Mouse (Mus musculus) limb, embryonic 15.5 days (tissue): ENCODE data around the gene Tmprss6. TPM values are rescaled to one million over a fixed set of nuclear protein-coding genes. Genes with fewer than 3 reads are reported as not detected.
A peak's percentile ranks its signal among the peaks of the same experiment; 100 is the strongest.

Source experiments
- ATAC-seq: fragments of 200-750 bp; cut with Nextera tagmentation; 2 replicates; pipeline ENCODE4 v1.8.0; 2017; ENCODE audit warnings: low read depth, moderate TSS enrichment; ENCODE audit not compliant: insufficient number of reproducible peaks, low FRiP score, low TSS enrichment
- H3K27ac ChIP-seq: fragments of 300-500 bp; sonication (generic); 2 replicates; pipeline ENCODE4 v1.5.1; 2015; ENCODE audit warnings: moderate library complexity, mild to moderate bottlenecking, inconsistent platforms
- H3K27me3 ChIP-seq: fragments of 300-500 bp; sonication (generic); 2 replicates; pipeline ENCODE4 v1.6.1; 2015; ENCODE audit warnings: inconsistent platforms
- H3K36me3 ChIP-seq: fragments of 300-500 bp; sonication (generic); 2 replicates; pipeline ENCODE4 v1.6.1; 2015; ENCODE audit warnings: inconsistent platforms
- H3K4me1 ChIP-seq: fragments of 300-500 bp; sonication (generic); 2 replicates; pipeline ENCODE4 v1.6.1; 2015; ENCODE audit warnings: inconsistent platforms
- H3K4me2 ChIP-seq: fragments of 300-500 bp; sonication (generic); 2 replicates; pipeline ENCODE4 v1.6.1; 2015; ENCODE audit warnings: mild to moderate bottlenecking, inconsistent platforms
- H3K4me3 ChIP-seq: fragments of 300-500 bp; sonication (generic); 2 replicates; pipeline ENCODE4 v1.5.1; 2015; ENCODE audit warnings: mild to moderate bottlenecking, inconsistent platforms
- H3K9ac ChIP-seq: fragments of 300-500 bp; sonication (generic); 2 replicates; pipeline ENCODE4 v1.6.1; 2015; ENCODE audit warnings: inconsistent platforms
- H3K9me3 ChIP-seq: fragments of 300-500 bp; sonication (generic); 2 replicates; pipeline ENCODE4 v1.6.1; 2016; ENCODE audit warnings: inconsistent platforms
- WGBS: fragments of 180-500 bp; shearing (Covaris S2); methylation state at CpG from one replicate; pipeline ENCODE4 v1.1.7; 2015; 5-methylcytosine and 5-hydroxymethylcytosine counted together
- polyA plus RNA-seq: library from polyadenylated mRNA; unstranded; fragments of >200 nt; fragmentation: Nextera tagmentation; extraction: Ambion mirVana; gene quantifications from 2 replicates; pipeline ENCODE4 v1.2.1, GENCODE M21; 2015

The Tmprss6 gene
- 0.24 and 0.83 TPM in 2 replicates for polyA plus RNA-seq

DNA sequence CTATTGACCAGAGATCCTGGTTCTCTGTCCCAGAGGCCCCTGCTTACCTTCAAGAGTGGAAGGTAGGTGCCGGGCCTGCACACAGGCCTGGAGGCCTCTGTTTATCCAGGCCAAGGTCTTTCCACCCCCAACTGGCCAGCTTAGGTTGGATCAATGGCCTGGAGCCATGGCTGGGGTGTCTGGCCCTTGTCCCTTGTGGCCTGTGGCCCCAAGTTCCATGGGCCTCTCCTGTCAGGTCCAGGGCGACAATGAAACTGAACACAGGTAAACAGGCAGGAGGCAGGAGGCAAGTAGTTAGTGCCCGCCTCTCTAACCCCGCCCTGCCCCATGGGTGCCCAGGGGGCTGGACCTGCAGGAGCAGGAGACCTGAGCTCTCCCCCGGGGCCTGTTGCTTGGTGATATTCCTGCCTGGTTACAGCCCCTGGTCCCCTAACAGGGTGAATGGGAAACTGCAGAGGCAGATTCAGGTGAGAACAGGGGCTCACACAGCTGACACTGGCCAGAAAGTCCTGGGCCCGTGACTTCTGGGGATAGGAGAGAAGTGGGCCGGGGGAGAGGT, at the start of gene Tmprss6:
TSS of gene Tmprss6 (minus strand) at position 256 of the 559 bp plus-strand sequence.
- no peak for ATAC-seq
- 78% methylated on average over 7 of the region's 7 CpGs for WGBS
- H3K9me3 ChIP-seq: no peaks in the 10 kb centered on the region
- H3K4me3 ChIP-seq: no peak within 1 kb of the TSS
- no peak within 1 kb of the TSS for H3K4me2 ChIP-seq
- H3K27me3 ChIP-seq: no peaks in the 10 kb centered on the region
- H3K36me3 ChIP-seq: no peaks in the 10 kb centered on the region
- no peak within 1 kb of the TSS for H3K9ac ChIP-seq
- H3K4me1 ChIP-seq: no peaks in the 10 kb centered on the region
- no peak within 1 kb of the TSS for H3K27ac ChIP-seq

DNA sequence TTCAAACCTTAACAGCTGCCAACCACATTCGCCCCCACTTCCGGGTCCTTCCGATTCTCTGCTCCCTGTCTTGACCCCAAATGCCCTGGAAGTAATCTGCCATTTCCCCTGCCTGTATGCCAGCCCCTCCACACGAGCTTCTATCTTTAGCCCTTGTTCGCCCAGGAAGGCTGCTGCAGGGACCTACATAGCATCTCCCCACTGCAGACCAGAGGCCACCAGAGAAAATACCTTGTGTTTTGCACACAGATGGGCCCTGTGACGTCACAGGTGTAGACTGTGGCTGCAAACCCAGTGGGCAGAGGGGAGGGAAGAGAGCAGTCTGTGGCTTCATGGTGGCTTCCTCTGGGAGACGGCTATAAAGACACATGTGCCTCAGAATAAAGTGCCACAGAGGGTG, 49.8 kb upstream of the Tmprss6 start:
- H3K4me1 ChIP-seq: peaks cover 22% of the 10 kb centered on the region
- no peak overlapping the region for H3K9ac ChIP-seq
- WGBS: 41% methylated on average over 7 of the region's 7 CpGs
- H3K4me2 ChIP-seq: no peak overlapping the region
- no peaks in the 10 kb centered on the region for H3K36me3 ChIP-seq
- no peak overlapping the region for H3K4me3 ChIP-seq
- no peaks in the 10 kb centered on the region for H3K9me3 ChIP-seq
- no peaks in the 10 kb centered on the region for H3K27me3 ChIP-seq
- no peak overlapping the region for H3K27ac ChIP-seq
- ATAC-seq: no peak

DNA sequence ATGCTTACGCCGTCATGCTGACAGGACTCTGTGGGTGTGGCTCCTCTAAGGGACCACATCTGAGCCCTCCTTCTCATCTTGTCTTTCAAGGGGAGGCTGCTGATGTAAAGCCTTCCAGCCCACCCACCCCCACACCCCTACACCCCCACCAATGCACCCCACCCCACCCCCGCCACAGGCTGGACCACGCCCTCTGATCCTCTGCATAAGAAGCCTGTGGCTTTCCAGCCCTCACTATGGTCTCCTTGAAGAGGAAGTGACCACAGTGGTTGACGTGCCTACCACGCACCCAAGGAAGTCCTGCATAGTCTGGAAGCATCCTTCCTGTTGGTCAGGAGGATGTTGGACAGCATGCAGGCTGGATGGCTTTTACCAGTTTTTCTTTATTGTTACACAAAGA, 47.3 kb upstream of the Tmprss6 start:
- H3K4me2 ChIP-seq: no peak overlapping the region
- peak overlapping the region; percentile 22; the same call in 1 of the 2 replicates for H3K27ac ChIP-seq
- H3K4me1 ChIP-seq: peaks cover 22% of the 10 kb centered on the region
- no peaks in the 10 kb centered on the region for H3K9me3 ChIP-seq
- H3K4me3 ChIP-seq: no peak overlapping the region
- no peak overlapping the region for H3K9ac ChIP-seq
- H3K36me3 ChIP-seq: no peaks in the 10 kb centered on the region
- no peaks in the 10 kb centered on the region for H3K27me3 ChIP-seq
- ATAC-seq: no peak
- WGBS: 75% methylated on average over 6 of the region's 6 CpGs

DNA sequence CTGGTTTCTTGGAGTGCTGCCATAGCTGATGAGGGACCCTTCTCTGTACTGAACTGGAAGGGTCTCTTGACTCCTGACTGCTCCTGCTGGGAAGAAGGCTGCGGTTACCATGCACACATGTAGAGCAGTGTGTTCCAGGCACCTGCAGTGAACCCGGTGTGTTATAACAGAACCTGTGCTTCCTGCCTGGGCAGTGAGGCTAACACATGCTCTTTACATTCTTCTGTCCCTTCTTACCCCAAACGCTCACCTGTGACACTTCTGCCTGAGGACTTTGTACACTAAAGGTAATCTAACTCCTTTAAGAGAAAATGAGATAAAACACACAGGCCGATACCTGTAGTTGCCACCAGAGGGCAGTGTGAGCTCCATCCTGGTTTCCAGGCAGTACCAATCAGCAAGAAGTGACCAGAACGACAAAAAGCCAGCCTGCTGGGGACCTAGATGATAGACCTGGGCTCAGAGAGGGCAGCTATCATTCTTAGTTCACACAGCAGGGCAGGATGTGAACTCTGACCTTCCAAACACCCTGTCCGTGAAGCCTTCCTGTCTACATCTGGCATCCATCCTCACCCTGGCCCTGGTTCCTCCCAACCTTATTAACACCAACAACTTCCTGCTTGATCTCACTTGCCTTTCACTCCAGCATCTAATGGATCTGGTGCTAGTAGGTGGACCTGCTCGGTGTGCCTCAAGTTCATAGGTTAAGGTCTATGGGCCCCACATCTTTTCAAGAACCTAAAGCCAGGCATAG, 46.1 kb upstream of the Tmprss6 start:
- Histone ChIP-seq H3K36me3 (no peaks in the 10 kb centered on the region), H3K4me1 (peaks cover 24% of the 10 kb centered on the region), H3K9me3 (no peaks in the 10 kb centered on the region), H3K27me3 (no peaks in the 10 kb centered on the region), H3K4me3 (no peak overlapping the region), H3K4me2 (no peak overlapping the region), H3K9ac (no peak overlapping the region), H3K27ac (peak overlapping the region; percentile 54)
- ATAC-seq: no peak
- 22% methylated on average over 7 of the region's 7 CpGs for WGBS

DNA sequence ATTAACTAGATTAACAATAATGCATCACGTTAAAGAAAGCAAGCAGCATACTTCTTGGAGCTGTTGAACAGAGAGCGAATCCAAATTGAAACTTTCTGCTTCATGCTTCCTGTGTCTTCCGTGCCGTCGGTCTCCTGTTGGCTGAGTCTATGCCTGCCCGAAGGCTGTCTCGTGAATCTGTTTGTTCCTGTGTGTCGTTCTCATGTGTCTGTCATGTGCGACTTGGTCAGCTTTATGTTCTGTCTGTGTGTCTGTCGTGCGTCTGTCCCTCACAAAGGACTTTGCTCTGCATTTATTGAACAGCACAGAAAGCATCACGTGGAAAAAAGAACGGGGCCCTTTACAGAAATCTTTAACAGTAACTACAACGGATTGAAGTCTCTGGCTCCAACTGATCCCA, 44.6 kb upstream of the Tmprss6 start:
- 83% methylated on average over 14 of the region's 14 CpGs for WGBS

DNA sequence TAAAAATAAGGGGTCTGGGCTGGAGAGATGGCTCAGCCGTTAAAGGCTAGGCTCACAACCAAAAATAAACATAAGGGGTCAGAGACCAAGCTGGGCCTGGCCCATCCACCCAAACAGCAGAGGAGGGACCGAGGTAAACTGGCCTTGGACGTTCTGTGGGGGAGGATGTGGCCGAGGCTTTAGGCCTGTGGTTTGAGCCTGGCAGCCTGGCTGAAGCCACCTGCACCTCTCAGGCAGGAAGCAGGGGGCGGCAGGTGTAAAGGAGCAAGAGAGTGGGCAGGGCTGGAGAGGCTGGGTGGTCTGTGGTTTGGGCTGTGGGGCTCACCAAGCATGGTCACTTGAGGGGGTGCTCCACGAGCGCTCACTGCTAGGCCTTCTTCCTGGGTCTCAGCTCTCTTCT, 43.5 kb upstream of the Tmprss6 start:
- no peak overlapping the region for H3K4me3 ChIP-seq
- H3K9ac ChIP-seq: no peak overlapping the region
- no peak overlapping the region for H3K27ac ChIP-seq
- no peak for ATAC-seq
- no peaks in the 10 kb centered on the region for H3K36me3 ChIP-seq
- 69% methylated on average over 7 of the region's 7 CpGs for WGBS
- no peaks in the 10 kb centered on the region for H3K9me3 ChIP-seq
- H3K4me2 ChIP-seq: no peak overlapping the region
- no peaks in the 10 kb centered on the region for H3K27me3 ChIP-seq
- peaks cover 18% of the 10 kb centered on the region for H3K4me1 ChIP-seq

More for the DNA sequence above, 44.6 kb upstream of the Tmprss6 start:
- Histone ChIP-seq H3K36me3 (no peaks in the 10 kb centered on the region), H3K4me1 (peaks cover 23% of the 10 kb centered on the region), H3K4me2 (no peak overlapping the region), H3K27me3 (no peaks in the 10 kb centered on the region), H3K9ac (no peak overlapping the region), H3K27ac (no peak overlapping the region), H3K4me3 (no peak overlapping the region), H3K9me3 (no peaks in the 10 kb centered on the region)
- ATAC-seq: no peak

DNA sequence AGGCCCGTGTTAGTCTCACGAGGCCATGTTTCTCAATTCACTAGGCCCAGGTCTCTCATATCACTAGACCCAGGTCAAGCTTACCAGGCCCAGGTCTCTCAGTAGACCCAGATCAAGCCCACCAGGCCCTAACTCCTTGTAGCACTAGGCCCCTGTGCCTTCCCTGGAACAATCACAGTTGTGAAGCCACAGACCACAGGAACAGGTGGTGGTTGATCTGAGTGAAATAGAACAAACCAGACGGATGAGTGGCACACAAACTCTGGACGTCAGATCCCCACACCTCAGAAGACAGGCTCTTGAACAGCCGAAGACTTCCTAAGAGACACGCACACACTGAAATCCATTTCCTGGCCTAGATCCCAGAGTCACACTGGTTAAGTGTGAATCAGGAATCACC, 42.3 kb upstream of the Tmprss6 start:
- no peak overlapping the region; the same call in 1 of the 2 replicates for H3K27ac ChIP-seq
- 76% methylated on average over 6 of the region's 6 CpGs for WGBS

DNA sequence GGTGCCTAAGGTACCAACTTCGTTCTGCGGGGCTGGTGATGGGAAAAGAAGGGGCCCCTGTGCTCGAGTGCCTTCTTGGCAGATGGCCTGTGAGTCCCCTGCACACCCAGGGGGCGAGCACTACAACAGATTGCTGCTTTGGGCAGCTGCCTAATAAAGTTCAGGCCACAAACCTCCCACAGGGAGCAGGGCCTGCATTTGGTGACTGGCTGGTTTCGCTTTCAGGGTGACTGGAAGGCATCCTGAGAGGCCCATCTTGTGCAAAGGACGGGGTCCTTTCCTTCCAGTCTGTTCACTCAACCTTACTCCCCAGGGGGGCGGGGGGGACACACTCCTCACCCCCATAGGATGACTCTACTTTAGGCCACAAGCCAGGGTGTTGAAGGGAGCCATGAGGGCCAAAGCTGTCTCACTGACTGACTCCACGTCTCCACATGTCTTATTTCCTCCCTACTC, 41.7 kb upstream of the Tmprss6 start:
- Histone ChIP-seq H3K4me2 (no peak overlapping the region), H3K9ac (no peak overlapping the region), H3K4me1 (peaks cover 17% of the 10 kb centered on the region), H3K4me3 (no peak overlapping the region), H3K9me3 (peaks cover 2% of the 10 kb centered on the region; the same call in 1 of the 2 replicates), H3K36me3 (no peaks in the 10 kb centered on the region), H3K27ac (no peak overlapping the region), H3K27me3 (no peaks in the 10 kb centered on the region)
- WGBS: 50% methylated on average over 8 of the region's 8 CpGs
- ATAC-seq: no peak

More for the DNA sequence above, 42.3 kb upstream of the Tmprss6 start:
- no peaks in the 10 kb centered on the region for H3K9me3 ChIP-seq
- H3K9ac ChIP-seq: no peak overlapping the region
- H3K27me3 ChIP-seq: no peaks in the 10 kb centered on the region
- no peak for ATAC-seq
- H3K4me1 ChIP-seq: peaks cover 18% of the 10 kb centered on the region
- no peak overlapping the region for H3K4me3 ChIP-seq
- no peak overlapping the region for H3K4me2 ChIP-seq
- no peaks in the 10 kb centered on the region for H3K36me3 ChIP-seq

DNA sequence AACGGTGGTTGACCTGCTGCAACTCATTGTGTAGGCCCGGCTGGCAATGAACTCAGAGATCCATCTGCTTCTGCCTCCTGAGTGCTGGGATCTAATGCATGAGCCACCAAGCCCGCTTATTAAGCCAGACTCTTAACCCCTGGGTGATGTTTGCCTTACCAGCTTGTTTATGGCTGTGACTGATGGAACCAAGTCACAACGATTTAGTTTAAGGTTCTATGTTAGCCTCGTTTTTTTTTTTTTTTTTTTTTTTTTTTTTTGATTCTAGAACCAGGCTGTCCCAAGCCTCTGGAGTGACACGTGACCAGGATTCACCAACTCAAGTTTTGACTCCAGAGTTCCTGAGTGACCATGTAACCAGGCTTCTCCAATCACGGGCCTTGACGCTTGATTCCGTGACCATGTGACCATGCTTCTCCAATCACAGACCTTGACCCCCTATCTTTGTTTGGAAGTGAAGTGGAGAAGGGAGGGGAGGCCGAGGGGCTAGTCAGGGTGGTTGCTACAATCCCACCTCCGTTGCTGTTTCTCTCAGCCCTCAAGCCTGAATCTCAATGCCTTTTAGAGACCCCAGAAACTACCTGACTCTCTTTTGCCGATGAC, 41.0 kb upstream of the Tmprss6 start:
- peaks cover 10% of the 10 kb centered on the region for H3K4me1 ChIP-seq
- H3K9ac ChIP-seq: no peak overlapping the region
- H3K9me3 ChIP-seq: peaks cover 7% of the 10 kb centered on the region; the same call in 1 of the 2 replicates
- ATAC-seq: no peak
- H3K4me2 ChIP-seq: no peak overlapping the region
- H3K27ac ChIP-seq: no peak overlapping the region
- 46% methylated on average over 12 of the region's 12 CpGs for WGBS
- no peaks in the 10 kb centered on the region for H3K27me3 ChIP-seq
- no peak overlapping the region for H3K4me3 ChIP-seq
- no peaks in the 10 kb centered on the region for H3K36me3 ChIP-seq

DNA sequence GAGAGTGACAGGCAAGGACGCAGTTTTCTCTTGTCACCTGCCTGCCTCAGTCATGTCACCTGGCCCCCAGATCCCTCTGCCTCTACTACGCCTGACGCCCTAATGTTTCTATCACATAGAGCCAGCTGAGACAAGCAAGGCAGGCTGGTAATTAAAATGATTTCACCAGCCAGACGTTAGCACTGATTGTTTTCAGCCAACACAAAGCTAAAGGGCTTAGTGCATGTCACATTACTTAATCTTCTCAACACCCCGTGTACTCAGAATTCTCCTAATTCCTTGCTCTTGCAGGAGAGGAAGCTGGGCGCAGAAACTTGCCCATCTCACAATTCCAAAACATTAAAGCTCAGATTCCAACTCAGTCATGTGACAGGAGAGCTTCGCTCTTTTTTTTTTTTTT, 40.0 kb upstream of the Tmprss6 start:
- no peak overlapping the region for H3K4me3 ChIP-seq
- no peak overlapping the region for H3K4me2 ChIP-seq
- ATAC-seq: no peak
- no peaks in the 10 kb centered on the region for H3K27me3 ChIP-seq
- no peak overlapping the region for H3K27ac ChIP-seq
- H3K9ac ChIP-seq: no peak overlapping the region
- 56% methylated on average over 7 of the region's 7 CpGs for WGBS
- no peaks in the 10 kb centered on the region for H3K36me3 ChIP-seq
- peaks cover 7% of the 10 kb centered on the region; the same call in 1 of the 2 replicates for H3K9me3 ChIP-seq
- H3K4me1 ChIP-seq: peaks cover 8% of the 10 kb centered on the region

DNA sequence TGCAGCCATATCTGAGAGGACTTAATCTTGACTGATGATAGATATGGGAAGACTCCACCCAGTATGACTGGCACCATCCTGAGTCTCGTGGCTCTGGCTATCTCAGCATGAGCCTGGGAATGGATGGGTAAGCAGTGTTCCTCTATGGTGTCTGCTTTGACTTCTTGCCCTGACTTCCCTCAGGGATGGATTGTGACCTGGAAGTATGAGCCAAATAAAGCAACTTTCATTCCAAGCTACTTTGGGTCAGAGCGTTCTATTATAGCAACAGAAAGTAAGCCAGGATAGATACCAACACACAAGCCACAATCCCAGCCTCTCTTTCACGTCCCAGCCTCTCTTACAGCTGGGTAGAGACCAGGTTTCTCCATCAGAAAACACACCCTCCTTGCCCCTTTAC, 37.1 kb upstream of the Tmprss6 start:
- peaks cover 8% of the 10 kb centered on the region for H3K4me1 ChIP-seq
- no peaks in the 10 kb centered on the region for H3K27me3 ChIP-seq
- no peak overlapping the region for H3K27ac ChIP-seq
- WGBS: 72% methylated on average over 3 of the region's 3 CpGs
- no peak overlapping the region for H3K4me2 ChIP-seq
- no peak overlapping the region for H3K4me3 ChIP-seq
- no peaks in the 10 kb centered on the region for H3K36me3 ChIP-seq
- no peak for ATAC-seq
- H3K9me3 ChIP-seq: peaks cover 7% of the 10 kb centered on the region; the same call in 1 of the 2 replicates
- H3K9ac ChIP-seq: no peak overlapping the region

DNA sequence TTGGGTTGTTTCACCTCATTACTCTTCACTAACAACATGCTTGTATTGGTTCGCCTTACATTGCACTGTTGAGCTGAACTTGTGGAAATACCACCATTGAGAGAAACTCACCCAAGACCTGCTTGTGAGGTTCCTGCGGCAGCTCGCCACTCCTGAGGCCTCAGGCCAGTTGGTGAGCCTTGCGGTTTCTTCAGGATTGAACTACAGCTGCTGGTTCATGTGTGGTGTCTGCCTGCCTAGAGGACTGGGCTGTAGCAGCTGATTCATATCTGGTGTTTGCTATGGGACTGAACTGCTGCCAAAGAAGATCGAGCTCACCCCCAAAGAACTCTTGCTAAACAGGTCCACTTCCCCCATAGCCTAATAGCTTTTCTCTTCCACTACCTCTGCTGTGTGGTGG, 36.4 kb upstream of the Tmprss6 start:
- no peak for ATAC-seq
- 89% methylated on average over 5 of the region's 5 CpGs for WGBS
- Histone ChIP-seq H3K9me3 (peaks cover 7% of the 10 kb centered on the region; the same call in 1 of the 2 replicates), H3K36me3 (no peaks in the 10 kb centered on the region), H3K27ac (no peak overlapping the region), H3K27me3 (no peaks in the 10 kb centered on the region), H3K4me3 (no peak overlapping the region), H3K4me1 (peaks cover 3% of the 10 kb centered on the region; the same call in 1 of the 2 replicates), H3K4me2 (no peak overlapping the region), H3K9ac (no peak overlapping the region)
